Mouse (Mus musculus) MN1 (cell line): Measurements from ENCODE around the gene Olfr25.

ENCODE experiments used
- DNase-seq: peaks from one replicate; pipeline ENCODE4 v3.0.0-alpha.2; 2016; ENCODE audit warnings: low spot score

The Olfr25 gene

DNA sequence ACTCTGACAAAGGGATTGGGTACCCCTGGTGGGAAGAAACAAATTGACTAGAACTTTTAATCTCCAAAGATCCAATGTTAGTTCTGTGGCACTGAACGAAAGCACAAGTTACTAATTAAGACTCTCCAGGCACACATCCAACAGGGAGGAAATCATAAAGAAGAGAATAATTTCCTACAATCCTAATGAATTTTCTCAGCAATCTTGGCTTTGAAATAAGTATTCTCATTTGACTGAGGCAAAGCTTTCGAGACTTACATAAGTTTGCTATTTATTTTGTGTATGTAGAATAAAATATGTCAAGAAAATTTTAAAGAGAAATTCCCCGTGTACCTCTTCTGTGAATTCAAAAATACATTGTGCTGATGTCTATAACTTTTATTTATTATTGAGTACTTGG lies at the start of gene Olfr25:
Olfr25 (plus strand) TSS at position 301 of the 400 bp plus-strand sequence.
- no peak for DNase-seq

DNA sequence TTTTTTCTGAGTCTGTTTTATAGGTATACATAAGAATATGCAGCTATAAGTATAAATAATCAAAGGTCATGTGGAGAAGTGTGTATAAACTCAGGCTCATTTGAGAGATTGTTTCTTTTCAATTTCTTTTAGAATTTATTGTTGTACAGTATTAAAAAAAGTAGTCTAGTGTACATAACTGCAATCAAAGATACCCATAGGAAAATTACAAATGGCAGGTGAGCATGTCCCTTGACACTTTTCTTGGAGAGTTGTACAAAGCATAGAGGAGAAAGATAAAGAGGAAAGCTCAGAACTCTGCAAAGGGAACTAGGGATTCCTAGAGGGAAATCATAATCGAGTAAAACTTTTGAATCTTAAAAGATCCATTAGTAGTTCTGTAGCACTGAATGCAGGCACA lies 38.1 kb upstream of the Olfr25 start, which contains the start of gene Olfr896-ps1:
Olfr896-ps1 (plus strand) TSS at position 301 of the 400 bp plus-strand sequence.
- no peak for DNase-seq

DNA sequence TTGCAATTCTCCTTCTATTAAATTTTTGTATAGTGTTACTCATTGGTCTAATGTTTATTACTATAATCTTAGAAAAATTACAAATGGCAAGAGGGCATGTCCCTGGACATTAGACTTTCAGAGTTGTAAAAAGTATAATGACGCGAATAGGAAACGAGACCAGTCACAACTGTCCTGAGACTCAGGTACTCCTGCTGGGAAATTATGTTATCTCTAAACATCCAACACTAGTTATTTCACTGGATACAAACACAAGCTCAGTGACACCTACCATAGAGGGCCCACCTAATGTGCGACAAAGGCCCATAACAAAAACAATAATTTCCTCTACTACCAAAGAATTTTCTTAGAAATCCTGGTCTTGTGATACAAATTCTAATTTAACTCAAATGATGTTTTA lies 19.3 kb downstream of the Olfr25 start, which contains the start of gene Olfr898:
Olfr898 (plus strand) TSS at position 301 of the 400 bp plus-strand sequence.
- no peak for DNase-seq

DNA sequence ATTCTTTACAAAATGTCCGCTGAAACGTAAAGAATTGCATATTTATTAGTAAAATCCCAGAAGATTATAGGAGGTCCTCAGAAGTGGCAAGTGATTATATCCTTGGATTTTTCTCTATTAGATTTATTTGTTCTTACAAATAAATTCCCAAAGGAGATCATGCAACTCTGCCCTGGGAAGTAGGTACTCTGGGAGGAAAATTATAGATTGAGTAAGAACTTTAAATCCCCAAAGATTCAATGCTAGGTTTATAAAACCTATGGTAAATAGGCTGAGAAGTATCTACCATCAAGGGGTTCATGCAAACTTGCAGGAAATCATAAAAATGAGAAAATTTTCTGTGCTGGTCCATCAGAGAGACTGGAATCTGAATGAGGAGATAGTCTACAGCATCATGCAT lies 37.7 kb downstream of the Olfr25 start, which contains the start of gene Olfr250:
Olfr250 (plus strand) TSS at position 301 of the 400 bp plus-strand sequence.
- no peak for DNase-seq

DNA sequence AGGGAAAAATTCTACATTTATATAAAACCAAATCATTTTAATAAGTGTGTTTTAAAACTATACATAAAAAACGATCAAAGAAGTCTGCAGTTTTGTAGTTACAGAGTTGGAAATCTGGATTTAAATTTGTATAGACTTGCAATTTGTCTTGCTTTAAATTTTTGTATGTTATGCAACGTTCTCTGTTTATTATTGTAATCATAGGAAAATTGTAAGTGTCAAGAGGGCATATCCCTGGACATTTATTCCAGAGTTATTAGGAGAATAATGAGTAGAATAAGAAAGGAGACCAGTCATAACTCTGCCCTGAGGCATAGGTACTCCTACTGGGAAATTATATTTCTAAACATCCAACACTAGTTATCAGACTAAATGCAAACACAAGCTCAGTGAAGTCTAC lies 47.9 kb downstream of the Olfr25 start, which contains the start of gene Olfr251:
Olfr251 (plus strand) TSS at position 301 of the 400 bp plus-strand sequence.
- DNase-seq, result no peak
